Mouse (Mus musculus) erythroblast, embryonic 14.5 days (primary cell): ENCODE measurements around the gene Rnf180.

ENCODE experiments used
- GATA1 ChIP-seq: IDR thresholded peaks from 2 replicates; pipeline ENCODE4 v1.6.1; 2012; ENCODE audit warnings: low read length, inconsistent platforms, mixed read lengths
- TAL1 ChIP-seq: IDR thresholded peaks from 3 replicates; pipeline ENCODE4 v1.6.1; 2012; ENCODE audit warnings: low read length, inconsistent platforms, mixed read lengths

DNA sequence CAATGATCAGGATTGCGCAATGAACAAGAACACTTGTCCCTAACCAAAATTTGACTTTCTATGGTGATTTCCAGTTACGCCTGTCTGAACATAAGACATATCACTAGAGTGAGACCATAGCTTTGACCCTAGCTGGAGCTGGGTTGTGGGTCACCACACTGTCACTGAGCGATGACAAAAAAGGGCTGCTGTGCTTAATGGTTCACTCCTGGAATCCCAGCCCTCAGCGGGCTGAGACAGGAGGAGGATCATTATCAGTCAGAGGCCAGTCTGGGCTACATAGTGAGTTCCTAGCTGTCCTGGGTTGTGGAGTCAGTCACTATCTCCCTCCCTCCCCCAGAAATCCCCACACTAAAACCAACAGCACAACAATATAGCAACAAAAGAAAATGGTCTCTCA lies 193.9 kb downstream of the Rnf180 start:
- TF ChIP-seq GATA1 (no peak), TAL1 (no peak)
